Mouse (Mus musculus): ENCODE results near the gene Fzr1.

DNA sequence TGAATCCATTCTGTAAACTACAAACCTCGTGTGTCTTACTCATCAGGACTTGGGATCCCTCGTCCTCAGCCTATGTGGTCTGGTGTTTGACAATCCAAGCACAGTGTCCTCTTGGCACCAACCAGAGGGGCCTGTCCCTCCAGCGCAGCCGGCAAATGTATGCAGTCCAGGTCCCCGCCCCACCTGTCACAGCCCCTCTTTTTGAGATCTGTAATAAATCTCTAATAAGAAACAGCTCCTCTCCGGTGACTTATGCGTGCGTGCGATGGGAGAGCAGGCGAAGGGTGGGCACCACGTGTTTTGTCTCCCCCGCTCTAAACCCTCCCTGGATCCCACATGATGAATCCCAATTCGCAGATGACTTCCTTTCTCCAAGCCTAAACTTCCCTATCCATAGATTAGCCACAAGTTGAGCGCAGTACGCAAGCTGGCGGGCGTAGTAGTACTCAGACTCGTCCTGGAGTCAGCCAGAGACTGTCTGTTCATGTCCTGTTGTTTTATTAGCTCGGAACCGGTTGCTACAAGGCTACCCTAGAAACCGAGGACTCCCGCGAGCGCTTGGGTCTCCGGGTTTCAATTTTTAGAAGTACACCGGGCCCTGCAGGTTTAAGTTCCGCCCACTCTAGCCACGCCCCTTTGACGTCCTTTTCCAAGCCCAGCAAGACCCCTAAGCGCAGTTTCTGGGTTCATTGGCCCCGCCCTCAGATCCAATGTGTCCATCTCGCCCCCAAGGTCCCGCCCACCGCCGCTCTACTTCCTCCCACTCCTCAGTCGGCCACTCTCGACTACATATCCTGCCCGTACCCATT, 58.4 kb downstream of the Fzr1 start:
- TF ChIP-seq POLR2A (IDR thresholded peaks at IDR 0.05; ENCODE audit: borderline replicate concordance, low read depth, low read length) (no peak), CTCF (IDR thresholded peaks at IDR 0.05; ENCODE audit: low read depth, low read length) (no peak)

All from bone marrow macrophage, adult 2 months (primary cell).